Mouse (Mus musculus) frontal cortex, postnatal 10 days (tissue): ENCODE data around the gene Nfic.

Source experiments
- DNase-seq, 2 experiments: peaks; one replicate each; pipeline ENCODE4 v3.0.0; 2022; ENCODE audit warnings: low spot score in 2 of 2, mixed read lengths in 1 of 2

Gene Nfic

GRCm38 (mm10) chr10:81430831-81431525 lies 24.5 kb downstream of the Nfic start:
- DNase-seq, result peak; percentile 68 to 75

DNA sequence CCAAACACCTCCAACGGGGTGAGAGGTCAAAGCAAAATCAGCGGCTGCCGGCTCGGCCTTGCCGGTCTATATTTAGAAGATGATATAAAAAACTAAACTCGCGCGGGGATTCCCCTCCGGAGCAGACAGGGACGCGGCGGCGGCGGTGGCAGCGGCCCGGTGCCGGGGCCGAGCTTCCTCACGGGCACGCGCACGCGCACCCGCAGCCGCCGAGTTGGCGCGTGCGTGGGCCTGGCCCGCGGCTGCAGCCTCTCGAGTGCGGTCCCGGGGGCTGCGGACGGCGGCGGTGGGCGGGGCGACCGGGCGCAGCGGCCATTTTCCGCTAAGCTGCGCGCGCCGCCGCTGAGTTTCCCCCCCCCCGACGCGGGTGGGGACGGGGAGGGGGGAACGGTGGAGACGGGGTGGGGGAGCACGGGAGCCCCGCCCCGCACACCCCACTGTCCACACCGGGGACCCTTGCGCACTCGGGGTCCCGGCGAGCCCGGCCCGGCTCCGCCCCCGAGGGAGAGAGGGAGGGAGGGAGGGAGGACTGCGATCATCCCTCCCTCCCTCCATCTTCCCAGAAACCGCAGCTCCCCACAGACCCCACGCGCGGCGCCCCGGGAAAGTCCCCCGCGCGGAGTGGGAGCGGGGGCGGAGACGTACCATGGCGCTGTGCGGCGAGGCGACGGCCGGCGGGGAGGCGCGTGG lies 25.1 kb downstream of the Nfic start:
- peak; percentile 72 to 83 for DNase-seq

DNA sequence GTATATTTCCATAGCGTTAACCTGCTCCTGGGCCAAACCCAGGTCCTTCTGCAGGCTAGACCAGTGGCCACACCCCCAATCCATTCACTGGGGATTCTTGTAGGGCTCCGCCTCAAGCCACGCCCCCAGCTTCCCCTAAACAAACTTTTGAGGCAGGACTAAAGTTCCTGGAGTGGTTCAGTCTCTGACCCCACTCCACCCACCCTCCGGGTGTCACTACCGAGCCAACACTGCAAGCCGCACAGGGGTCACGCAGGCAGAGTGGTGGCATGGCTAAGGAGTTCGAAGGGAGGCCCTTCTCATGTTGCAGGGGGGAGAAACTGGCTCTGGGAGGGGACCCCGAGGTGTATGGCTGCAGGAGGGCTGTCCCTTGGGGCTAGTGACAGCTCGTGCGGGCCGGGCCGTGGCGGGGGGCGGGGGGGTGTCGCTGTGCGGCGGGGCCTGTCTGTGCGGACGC lies 25.8 kb downstream of the Nfic start:
- peak; percentile 68 to 78 for DNase-seq

DNA sequence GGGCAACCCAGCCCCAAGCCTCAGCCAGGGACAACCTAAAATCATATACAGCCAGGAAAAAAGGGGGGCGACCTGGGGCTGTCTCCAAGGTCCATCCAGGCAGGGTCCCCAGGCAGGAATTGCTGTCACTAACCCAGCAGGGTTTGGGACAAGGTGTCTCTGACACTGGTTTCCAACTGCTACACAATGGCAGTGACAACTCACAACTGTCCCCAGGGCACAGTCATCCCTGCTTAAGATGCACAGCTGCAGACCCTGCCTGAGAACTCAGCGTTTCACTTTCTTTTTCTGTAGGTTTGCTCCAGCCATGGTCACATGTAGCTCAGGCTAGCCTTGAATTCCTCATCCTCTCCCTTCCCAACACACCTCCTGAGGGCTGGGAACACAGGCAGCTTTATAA lies 26.3 kb downstream of the Nfic start:
- DNase-seq, result no peak

- DNase-seq, result peak; percentile 9 to 17
Measured at GRCm38 (mm10) chr10:81428507-81428870, 26.9 kb downstream of the Nfic start.

DNA sequence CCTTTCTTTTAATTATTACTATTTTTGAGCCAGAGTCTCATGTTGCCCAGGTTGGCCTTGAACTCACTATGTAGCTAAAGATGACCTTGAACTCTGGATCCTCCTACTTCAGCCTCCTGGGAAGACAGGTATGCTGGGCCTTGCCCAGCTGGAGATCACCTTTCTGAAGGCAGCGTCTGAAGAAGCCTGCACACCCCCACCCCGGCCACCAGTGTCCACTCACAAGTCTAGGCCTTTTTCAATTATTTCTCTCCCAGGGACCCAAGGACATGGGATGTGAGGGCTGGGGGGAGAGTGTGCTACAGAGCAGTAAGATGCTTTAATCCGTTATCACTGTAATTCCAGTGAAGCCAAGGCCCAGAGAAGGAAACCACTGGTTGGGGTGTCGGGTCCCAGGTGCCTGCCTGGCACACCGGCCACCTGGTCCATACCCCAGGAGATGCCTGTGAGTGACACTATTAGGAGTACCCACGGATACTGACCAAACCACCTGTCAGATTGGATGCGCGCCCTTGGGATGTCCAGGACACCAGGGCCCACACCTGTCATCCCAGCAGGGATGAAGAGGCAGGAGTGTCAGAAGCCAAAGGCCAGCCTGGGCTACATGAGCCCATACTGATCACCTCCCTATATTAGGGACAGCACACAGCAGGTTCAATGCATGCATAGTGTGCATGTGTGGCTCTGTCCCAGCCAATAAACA lies 27.5 kb downstream of the Nfic start:
- DNase-seq, result peak; percentile 11 to 47

GRCm38 (mm10) chr10:81427327-81427726 lies 28.1 kb downstream of the Nfic start:
- DNase-seq, result peak in 1 of 2 experiments; percentile 21

GRCm38 (mm10) chr10:81426897-81427296 lies 28.5 kb downstream of the Nfic start:
- peak; percentile 38 to 46 for DNase-seq

- peak; percentile 22 to 27 for DNase-seq
Measured at GRCm38 (mm10) chr10:81426081-81426671, 29.3 kb downstream of the Nfic start.

GRCm38 (mm10) chr10:81425236-81425850 lies 30.1 kb downstream of the Nfic start:
- peak; percentile 35 to 37 for DNase-seq

GRCm38 (mm10) chr10:81424246-81425051 lies 31.0 kb downstream of the Nfic start:
- peak; percentile 38 to 40 for DNase-seq

DNA sequence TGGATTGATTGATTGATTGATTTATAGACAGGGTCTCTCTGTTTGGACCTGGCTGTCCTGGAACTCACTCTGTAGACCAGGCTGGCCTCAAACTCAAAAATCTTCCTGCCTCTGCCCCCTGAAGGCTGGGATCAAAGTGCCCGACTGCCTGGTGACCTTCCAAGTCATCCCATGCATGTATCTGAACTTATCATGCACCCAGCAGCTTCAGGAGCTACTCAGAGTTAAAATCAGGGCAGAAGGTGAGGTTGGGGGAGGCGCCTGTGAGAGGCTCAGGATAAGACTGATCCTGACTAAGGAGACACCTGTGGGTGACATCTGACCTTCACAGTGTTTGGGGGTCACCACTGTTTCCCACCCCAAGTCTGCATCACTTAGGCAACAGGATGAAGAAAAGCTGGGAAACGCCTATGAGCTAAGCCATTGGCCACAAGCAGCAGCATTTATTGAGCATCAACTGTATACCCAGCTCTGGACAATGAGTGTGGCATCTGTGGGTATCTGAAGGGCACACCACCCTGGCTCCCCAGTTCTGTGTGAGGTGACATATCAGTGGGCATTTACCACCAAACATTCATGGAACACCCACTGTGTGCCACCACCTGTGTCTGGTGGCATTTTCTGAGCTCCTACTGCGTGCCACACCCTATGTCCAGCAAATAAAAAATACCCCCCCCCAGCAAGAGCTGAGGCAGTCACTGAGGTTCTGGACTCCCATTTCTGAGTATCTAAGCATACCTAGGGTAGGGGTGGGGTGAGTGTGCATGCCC lies 31.8 kb downstream of the Nfic start:
- peak; percentile 4 to 7 for DNase-seq

- DNase-seq, result peak in 1 of 2 experiments; percentile 4
Measured at GRCm38 (mm10) chr10:81422661-81423217, 32.7 kb downstream of the Nfic start.

DNA sequence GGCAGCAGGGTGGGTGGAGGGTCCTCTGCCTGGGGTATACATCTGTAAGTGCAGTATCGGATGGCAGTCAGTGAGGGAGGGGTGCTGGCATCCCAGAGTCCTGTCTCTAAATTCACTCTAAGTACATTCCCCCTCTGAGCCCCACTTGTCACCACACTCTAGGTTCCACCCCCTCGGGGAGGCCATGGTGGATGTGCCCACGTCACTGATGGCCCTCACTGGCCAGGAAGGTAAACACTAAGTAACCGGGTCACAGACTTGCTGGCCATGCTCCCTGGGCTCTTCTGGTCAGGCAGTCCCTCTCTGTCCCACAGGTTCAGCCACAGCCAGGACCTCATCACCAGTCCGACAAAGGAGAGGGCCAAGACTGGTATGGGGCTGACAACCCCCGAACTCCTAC lies 33.2 kb downstream of the Nfic start:
- peak; percentile 6 to 9 for DNase-seq

GRCm38 (mm10) chr10:81421797-81422100 lies 33.7 kb downstream of the Nfic start:
- DNase-seq, result no peak

GRCm38 (mm10) chr10:81421041-81421796 lies 34.2 kb downstream of the Nfic start:
- DNase-seq, result peak; percentile 7 to 11

- peak in 1 of 2 experiments; percentile 7 for DNase-seq
Measured at GRCm38 (mm10) chr10:81420191-81420767, 35.2 kb downstream of the Nfic start.

DNA sequence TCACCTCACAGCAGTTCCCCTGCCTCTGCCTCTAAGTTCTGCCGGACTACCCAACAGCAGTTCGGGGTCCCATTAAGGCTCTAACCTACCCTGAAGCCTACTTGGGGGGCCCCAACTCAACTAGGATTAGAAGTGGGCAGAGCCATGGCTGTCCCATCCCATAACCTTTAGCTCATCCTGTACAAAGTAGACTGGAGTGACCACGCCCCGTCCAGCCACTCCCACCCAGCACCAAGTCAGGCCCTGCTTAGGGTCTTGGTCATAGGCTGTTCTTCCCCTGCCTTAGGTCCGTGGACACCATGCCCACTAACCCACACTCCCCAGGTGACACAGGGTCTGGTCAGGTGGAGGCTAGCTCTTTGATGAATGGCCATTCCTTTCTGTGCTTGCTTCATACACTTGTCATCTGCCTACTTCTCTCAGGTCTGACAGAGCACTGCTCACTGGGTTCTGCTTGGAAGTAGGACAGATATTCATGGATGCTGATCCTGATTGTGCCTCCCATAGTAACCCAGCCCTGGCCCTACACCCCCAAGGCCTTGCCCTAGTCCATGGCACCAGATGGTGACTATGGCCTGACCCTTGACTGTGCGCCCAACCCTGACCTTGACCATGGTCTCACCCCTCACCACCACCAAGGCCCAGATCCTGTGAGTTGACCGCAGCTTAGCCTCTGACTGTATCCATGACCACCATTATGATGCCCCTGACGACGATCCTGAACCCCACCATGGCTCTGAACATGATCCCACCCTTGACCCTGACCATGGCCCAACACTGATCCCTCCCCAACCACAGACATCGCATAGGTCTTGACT lies 36.1 kb downstream of the Nfic start:
- DNase-seq, result peak in 1 of 2 experiments; percentile 6
